Mouse (Mus musculus): ENCODE results near the gene Man1a2. TPM values are rescaled to one million over a fixed set of nuclear protein-coding genes. Genes with fewer than 3 reads are reported as not detected.
A peak's percentile ranks its signal among the peaks of the same experiment; 100 is the strongest.

Man1a2 gene
- total RNA-seq, 2 experiments from 2014 or later, result 14.8 to 47.9 TPM

DNA sequence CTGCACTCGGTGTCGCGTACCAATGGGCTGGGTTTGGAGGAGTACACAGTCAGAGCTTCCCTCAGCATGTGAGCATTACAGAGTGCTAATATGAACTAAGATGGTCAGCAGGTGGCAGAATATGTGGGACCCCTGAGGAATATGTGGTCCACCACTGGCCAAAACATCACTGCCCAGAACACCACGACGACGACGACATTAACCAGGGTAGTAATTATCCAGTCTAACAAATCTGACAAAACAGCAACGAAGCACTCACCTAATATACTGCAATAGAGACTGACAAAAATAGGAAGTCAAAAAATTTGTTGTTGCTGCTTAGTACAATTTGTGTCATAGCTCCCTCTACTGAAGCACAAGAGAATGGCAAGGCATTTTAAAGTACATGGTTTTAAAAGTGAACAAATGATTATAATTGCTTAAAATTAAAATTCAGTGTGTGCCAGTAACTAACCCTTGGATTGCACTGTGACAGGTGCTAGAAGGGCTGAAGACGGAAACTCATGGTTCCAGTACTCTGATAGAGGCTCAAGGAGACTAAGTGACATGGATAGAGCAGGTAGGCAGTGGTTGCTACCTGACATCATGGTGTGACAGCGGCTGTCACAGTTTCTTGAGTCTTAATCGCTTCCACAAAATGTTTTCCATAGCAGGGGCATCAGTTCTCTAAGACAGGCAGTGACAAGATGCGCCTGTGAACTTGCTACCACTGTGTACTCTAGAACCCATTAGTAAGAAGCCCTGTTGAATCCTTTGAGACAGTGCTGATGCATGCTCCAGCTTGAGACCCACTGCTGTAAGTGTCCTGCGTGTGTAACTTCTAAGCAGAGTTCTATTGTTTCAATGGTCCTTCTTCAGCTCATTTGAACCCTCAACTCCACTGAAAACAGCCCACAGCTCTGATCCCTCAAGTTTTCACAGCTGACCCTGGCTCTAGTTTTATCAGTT, 116.6 kb downstream of the Man1a2 start:
- peak; percentile 97 for ATAC-seq (ENCODE audit: poor library complexity, severe bottlenecking)

- no peak for ATAC-seq (ENCODE audit: poor library complexity, severe bottlenecking)
Observed at GRCm38 (mm10) chr3:100563565-100563964, 121.7 kb downstream of the Man1a2 start.

GRCm38 (mm10) chr3:100562455-100562854, 122.8 kb downstream of the Man1a2 start:
- no peak for ATAC-seq (ENCODE audit: poor library complexity, severe bottlenecking)

DNA sequence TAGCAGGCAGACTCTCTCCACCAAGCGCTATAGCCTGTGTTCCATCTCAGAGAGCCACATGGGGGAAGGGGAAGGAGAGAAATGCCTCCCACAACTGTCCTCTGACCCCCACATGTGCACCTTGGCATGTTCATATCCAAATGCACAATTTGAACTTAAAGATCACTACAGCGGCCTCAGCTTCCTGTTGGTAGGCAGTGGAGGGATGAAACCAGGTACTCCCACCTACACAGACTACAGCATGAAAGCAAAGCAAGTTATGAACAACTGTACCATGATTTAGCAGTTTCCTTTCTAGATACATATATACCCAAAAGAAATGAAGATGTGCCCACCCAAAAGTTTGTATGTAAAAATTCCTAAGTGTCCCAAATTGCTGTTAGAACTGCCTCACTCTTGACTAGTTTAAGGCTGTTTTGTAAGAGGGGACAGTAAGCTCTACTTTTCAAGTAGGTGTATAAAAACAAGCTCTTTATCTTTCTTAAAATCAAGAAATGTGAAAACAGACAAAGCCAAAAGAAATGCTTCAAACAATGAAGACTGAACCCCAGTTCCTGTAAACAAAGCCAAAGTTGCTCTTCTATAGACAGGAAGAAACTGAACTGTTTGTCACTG, 123.6 kb downstream of the Man1a2 start:
- ATAC-seq (ENCODE audit: poor library complexity, severe bottlenecking), result no peak

DNA sequence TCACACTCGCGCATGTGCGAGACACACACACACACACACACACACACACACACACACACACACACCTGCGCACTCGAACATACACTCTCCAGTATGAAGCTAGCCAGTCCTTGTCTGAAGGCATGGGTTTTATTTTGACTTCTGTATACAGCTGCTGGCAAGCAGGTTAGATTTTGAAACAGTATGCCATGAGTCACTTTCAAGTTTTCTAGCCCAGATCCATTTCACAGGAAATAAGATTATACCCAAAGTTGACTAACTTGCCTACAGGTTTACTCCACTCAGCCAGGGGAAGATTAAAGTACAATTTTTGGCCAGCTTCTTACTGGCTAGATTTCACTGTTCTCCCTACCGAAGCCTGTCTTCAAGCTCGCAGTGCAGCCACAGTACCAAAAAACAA, 125.9 kb downstream of the Man1a2 start:
- ATAC-seq (ENCODE audit: poor library complexity, severe bottlenecking), result no peak

DNA sequence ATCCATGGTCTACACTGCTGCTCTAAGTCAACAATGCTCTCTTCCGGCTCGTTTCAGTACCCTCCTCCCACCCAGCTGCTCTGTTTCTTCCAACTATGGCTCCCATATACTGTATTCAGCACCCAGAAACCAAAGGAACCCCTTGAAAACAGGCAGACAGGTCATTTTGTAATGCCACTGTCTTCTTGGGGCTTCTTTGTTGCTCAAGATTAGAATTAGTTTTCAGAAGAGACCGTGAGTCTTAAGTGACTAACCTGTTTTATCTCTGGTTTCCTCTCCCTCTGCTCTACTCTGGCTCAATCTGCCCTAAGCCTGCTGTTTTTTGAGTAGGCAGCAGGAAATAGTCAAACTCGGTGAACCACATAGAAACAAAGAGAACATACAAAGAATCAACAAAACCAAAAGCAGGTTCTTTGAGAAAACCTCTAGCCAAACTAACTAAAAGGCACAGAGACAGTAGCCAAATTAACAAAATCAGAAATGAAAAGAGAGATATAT, 127.0 kb downstream of the Man1a2 start:
- ATAC-seq (ENCODE audit: poor library complexity, severe bottlenecking), result 0 out of 2 replicates have a peak, but pooled peaks have one; percentile 20

DNA sequence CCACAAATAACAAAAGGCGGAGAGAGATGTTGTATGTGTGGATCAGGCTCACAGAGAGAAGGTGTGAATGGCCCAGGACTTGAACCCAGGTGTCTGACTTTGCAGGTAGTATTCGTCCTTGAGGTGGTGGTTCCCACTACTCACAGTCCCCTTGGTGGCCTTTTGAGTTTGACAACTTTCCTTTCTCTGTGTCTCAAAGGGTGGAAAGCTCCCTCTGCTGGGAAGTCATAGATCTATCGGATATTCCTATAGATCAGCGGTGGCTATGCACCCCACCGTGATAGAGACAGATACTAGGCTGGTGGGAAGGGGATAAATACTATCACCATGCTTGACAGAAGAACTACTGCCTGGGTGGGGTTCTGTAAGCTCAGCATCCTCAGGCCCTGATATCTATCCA, 130.5 kb downstream of the Man1a2 start:
- ATAC-seq (ENCODE audit: poor library complexity, severe bottlenecking), result 0 out of 2 replicates have a peak, but pooled peaks have one; percentile 37

- no peak for ATAC-seq (ENCODE audit: poor library complexity, severe bottlenecking)
Observed at GRCm38 (mm10) chr3:100552171-100552570, 133.1 kb downstream of the Man1a2 start.

- ATAC-seq (ENCODE audit: poor library complexity, severe bottlenecking), result no peak
Observed at GRCm38 (mm10) chr3:100547913-100548292, 137.4 kb downstream of the Man1a2 start.

DNA sequence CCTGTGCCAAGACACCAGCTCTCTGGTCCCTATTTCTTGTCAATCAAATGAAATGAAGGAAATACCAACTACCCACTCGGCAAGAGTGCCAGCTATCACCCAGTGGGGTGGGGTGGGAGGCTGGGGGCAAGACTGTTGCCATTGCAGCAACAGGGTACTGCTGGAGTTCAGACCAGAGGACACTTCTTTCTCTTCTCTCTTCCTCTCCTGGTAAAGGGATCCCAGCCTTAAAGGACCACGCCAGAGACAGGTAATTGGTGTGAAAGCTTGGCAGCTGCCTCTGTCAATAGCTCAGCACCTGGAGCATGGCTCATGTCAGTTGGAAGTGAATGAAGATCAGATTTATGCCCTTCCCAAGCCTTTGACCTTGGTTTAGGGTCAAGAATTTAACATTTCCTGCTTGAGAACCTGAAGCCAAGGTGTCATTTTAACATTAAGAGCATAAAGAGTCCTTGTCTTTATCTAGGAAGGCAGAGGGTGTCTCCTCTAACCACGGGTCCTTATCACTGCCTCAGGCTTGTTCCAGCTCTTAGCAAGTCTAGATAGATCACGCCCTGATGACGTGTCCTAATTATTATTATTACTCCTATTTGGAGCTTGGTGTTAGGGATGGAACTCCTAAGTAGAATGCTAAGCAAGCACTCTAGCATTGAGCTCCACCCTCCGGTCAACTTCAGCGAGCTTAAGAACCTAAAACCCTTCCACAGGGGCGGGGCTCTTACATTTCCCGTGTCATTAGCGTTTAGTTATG, 138.0 kb downstream of the Man1a2 start:
- peak; percentile 38; the same call in 1 of the 2 replicates for ATAC-seq (ENCODE audit: poor library complexity, severe bottlenecking)

- ATAC-seq (ENCODE audit: poor library complexity, severe bottlenecking), result no peak
Observed at GRCm38 (mm10) chr3:100536686-100537085, 148.6 kb downstream of the Man1a2 start.

DNA sequence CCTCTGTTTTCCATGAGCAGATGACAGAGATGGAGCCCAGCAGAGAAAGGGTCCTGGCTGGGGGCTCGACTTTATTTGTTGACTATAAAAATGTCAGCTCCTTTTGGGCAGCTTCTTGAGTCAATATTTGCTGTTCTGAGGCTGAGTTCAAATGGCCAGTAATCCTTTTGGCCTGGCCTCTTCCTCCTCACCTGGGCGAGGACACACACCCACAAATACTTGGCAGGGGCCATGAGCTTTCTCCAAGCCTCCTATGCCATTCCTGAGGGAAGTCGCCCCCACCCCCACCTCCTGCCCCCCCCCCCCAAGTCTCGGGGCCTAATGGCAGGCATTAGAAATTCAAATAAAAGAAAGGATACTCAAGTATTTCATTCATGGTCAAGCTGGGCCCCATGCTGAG, 149.4 kb downstream of the Man1a2 start:
- no peak for ATAC-seq (ENCODE audit: poor library complexity, severe bottlenecking)

GRCm38 (mm10) chr3:100535298-100535697, 150.0 kb downstream of the Man1a2 start:
- ATAC-seq (ENCODE audit: poor library complexity, severe bottlenecking), result no peak

GRCm38 (mm10) chr3:100534394-100534793, 150.9 kb downstream of the Man1a2 start:
- no peak for ATAC-seq (ENCODE audit: poor library complexity, severe bottlenecking)

DNA sequence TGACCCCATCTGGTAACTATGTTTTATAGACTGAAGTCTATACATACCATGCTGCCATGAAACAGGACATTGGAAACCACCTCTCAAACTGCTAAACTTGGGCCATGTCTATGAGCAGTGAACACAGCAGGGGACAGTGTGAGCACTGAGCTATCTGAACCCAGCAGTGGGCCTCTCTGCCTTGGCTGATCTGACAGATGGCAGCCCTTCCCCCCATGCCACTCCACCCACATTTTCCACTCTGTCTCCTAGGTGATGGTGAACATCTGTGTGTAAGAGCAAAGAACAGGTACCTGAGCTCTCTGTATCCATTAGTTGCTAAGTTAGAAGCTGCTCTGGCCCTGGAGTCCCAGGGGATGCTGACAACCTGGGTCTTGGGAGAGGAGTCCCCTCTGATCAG, 151.9 kb downstream of the Man1a2 start:
- no peak for ATAC-seq (ENCODE audit: poor library complexity, severe bottlenecking)

- 0 out of 2 replicates have a peak, but pooled peaks have one; percentile 33 for ATAC-seq (ENCODE audit: poor library complexity, severe bottlenecking)
Observed at GRCm38 (mm10) chr3:100530919-100531318, 154.4 kb downstream of the Man1a2 start.

DNA sequence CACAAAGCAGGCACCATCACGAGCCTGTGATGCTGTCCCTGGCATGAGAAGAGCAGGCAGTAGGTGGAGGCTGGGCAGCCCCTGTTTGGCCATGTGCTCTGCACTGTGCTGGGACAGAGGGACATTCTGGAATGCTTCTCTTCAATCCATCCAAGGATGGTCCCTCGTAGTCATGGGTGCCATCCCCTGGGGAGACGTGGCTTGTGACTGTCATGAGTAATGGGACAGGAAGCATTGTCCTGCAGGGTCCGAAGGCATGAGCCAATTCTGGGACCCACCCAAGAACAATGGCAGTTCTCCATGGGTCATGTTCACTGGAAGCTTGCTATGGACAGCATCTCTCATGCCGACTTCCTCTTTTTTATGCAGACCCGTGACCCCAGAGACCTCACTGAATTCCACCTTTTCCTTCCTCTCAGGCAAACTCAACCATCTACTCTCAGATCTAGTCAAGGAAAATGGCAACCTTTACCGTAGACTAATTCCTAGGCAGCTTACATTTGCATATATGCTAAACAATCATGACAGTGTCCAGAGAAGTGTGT, 155.0 kb downstream of the Man1a2 start:
- ATAC-seq (ENCODE audit: poor library complexity, severe bottlenecking), result peak; percentile 45; the same call in 1 of the 2 replicates

GRCm38 (mm10) chr3:100522671-100523070, 162.6 kb downstream of the Man1a2 start:
- no peak for ATAC-seq (ENCODE audit: poor library complexity, severe bottlenecking)

DNA sequence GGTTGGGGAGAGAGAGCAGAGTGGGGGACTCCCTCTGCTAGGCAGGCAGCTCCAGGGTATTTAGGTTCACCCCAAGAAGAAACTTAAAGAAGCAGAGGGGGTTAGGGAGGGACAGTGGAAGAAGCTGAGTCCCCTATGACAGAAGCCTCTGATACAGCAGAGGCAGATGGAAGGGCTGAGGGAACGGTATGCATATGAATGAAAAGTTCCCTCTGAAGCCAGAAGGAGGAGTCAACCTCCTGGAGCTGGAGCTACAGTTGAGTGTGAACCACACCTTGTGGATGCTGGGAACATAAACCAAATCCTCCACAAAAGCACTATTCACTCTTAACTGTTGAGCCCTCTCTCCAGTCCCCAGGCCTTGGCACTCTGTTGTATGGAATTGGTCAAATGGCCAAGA, 163.7 kb downstream of the Man1a2 start:
- ATAC-seq (ENCODE audit: poor library complexity, severe bottlenecking), result no peak

GRCm38 (mm10) chr3:100515754-100516141, 169.6 kb downstream of the Man1a2 start:
- peak; percentile 73 for ATAC-seq (ENCODE audit: poor library complexity, severe bottlenecking)

Data from megakaryocyte, adult 5-6 weeks (primary cell).